Mouse (Mus musculus): ENCODE measurements around the gene Gja8. TPM values are rescaled to one million over a fixed set of nuclear protein-coding genes. Genes with fewer than 3 reads are reported as not detected.
A peak's percentile ranks its signal among the peaks of the same experiment; 100 is the strongest.

The Gja8 gene
- total RNA-seq, 2 experiments from 2014 or later = not detected

DNA sequence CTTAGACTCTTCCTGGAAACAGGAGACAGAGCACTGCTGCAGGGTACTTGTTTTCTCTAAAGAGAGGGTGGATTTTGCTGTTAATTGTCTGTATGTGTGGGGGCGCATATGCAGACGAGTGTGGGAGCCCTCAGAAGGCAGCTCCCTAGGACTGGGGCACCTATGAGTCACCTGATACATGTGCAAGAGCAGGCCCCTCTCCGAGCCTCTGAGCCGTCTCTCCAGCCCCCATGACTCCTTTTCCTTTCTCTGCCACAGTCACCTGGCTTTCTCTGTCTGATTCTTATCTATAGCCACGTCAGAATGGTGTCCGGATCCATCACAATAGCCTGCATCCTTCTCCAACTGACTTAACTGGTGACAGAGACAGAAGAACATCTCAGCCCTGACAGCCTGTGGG is 44.3 kb downstream of the Gja8 start:
- intact Hi-C loops (cut with DNase I) = no loop called here
- peak in 1 of 2 experiments; percentile 16 for DNase-seq (ENCODE audit: low spot score in 2 of 2)

DNA sequence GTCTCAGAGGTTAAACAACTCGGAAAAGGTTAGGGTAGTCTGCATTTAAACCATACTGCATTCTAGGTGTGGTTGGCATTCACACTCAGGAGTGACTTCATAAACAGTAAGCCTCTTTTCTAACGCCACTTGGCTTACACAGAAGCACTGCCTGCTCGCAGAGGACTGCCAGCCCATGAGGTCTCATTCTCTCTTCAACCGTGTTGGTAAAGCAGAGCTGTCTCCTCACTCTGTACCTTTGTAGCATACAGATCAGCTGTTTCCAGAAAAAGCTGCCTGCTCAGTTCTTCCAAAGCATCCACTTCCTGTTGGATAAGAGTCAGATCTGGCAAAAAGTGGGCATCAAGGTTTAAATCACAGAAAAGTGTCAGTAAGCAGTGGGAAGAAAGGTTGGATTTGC is 45.4 kb downstream of the Gja8 start:
- intact Hi-C loops (cut with DNase I) = no loop called here
- no peak for DNase-seq (ENCODE audit: low spot score in 2 of 2)

DNA sequence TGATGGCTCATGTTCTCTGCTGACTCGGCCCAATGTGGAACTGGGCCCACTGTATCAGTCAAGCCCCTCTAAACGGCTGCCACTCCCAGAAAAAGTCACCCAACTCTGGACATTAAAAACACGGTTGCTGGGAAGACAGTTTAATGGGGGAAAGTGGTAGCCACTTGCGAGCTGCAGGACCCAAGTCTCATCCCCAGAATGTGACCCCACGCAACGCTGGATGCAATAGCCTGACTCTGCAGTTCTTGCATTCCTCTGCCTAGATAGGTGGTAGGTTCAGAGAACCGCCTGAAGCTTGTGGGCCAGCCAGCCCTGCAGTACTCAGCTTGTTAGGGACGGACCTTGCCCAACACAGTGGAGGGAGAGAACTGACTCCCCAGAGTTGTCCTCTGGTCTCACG is 46.3 kb downstream of the Gja8 start:
- intact Hi-C loops (cut with DNase I) = no loop called here
- no peak for DNase-seq (ENCODE audit: low spot score in 2 of 2)

- DNase-seq (ENCODE audit: low spot score in 2 of 2) = no peak
- intact Hi-C loops (cut with DNase I) = no loop called here
Observed at GRCm38 (mm10) chr3:96874808-96875571, 50.8 kb downstream of the Gja8 start.

DNA sequence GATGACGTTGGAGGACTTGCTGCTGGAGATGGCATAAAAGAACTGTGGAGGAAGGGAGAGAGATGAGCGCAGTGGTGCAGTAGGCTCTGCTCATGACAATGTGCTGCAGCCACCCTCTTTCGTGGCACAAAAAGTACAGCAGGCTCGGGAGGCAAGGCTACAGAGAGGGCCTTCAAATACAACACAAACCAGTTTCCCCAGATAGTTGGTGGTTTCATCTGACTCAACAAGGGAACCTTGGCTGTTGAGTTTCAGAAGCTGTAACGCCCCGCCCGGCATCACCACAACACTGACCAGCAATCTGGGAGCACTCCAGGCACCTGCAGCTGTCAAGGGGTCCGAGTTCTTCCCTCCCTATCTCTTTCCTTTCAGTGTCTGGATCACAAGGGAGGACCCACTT is 53.3 kb downstream of the Gja8 start:
- peak in 1 of 2 experiments; percentile 2 for DNase-seq (ENCODE audit: low spot score in 2 of 2)
- intact Hi-C loops (cut with DNase I) = no loop called here

- intact Hi-C loops (cut with DNase I) = no loop called here
- DNase-seq (ENCODE audit: low spot score in 2 of 2) = peak in 1 of 2 experiments; percentile 21
Observed at GRCm38 (mm10) chr3:96871070-96871469, 54.8 kb downstream of the Gja8 start.

GRCm38 (mm10) chr3:96870270-96870669 is 55.5 kb downstream of the Gja8 start:
- intact Hi-C loops (cut with DNase I) = no loop called here
- no peak for DNase-seq (ENCODE audit: low spot score in 2 of 2)

DNA sequence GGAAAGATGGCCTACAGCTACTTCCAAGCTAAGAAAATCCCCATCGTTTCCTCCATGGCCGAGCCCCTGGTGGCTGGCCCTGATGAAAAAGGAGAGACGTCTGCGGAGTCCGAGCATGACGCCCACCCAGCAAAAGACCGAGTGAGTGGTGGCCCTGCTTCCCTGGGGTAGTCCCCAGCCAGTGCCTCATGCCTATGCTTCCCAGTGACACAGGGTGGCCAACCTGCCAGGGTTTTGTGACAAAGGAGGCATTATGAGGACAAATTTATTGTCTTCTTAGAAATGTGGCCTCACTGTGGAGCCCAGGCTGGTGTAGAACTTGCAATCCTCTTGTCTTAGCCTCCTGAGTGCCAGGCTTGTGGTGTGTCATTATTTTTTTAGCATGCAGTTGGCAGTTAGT is 56.7 kb downstream of the Gja8 start:
- intact Hi-C loops (cut with DNase I) = no loop called here
- no peak for DNase-seq (ENCODE audit: low spot score in 2 of 2)

DNA sequence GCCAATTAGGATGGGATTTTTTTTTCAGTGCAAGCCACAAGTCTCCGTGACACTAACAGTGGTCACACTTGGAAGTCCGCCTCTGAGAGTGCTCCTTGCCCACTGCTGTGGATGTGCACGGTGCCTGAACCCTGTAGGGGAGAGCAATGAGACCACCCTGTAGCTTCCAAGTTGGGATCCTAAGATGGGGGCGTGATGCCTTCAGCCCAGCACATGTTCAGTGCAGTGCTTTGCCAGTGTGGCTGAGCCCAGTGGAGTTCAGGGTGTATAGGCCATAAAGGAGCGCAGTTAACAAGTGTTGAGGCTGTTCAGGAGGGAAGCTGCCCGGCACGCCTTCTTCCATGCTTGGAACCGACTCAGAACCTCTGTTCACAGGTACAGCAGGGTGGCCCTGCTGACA is 57.3 kb downstream of the Gja8 start:
- no peak for DNase-seq (ENCODE audit: low spot score in 2 of 2)

DNA sequence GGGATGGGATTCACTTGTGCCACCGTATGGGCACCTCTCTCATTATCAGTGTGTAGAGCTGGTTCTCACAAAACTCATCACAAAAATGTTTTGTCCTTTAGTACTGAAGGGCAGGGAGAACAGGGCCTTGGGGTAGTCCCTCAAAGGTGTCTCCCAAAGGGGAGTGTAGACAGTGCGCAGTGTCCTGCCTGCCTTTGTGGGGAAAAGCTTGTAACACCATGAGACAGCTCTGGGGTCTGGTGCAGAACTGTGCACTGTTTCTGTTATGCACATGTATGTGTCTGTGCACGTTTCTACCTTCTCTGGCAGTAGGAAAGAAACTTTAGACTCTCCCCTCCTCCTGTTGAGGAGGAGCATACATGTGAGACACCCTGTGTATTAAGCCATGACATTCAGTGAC is 58.0 kb downstream of the Gja8 start:
- intact Hi-C loops (cut with DNase I) = no loop called here
- DNase-seq (ENCODE audit: low spot score in 2 of 2) = no peak

More for the DNA sequence above, 57.3 kb downstream of the Gja8 start:
- intact Hi-C loops (cut with DNase I) = no loop called here

Other genes with a start within 250 kb of the Gja8 start
- gene Pias3, start 229.6 kb downstream of the Gja8 start, total RNA-seq (2021) = 10 to 100 TPM; 23.9 to 24.3 TPM
- 1 to 10 TPM; 9.0 to 9.8 TPM for gene Nudt17, start 217.5 kb downstream of the Gja8 start, total RNA-seq (2021)
- 10 to 100 TPM; 24.1 to 28.0 TPM for gene Polr3c, start 198.4 kb downstream of the Gja8 start, total RNA-seq (2021)
- 10 to 100 TPM; 66.4 to 66.7 TPM for gene Rnf115, start 198.4 kb downstream of the Gja8 start, total RNA-seq (2021)
- under 1 TPM; 0.15 to 0.34 TPM for gene Pdzk1, start 96.7 kb downstream of the Gja8 start, total RNA-seq (2021)
- gene Cd160, start 96.7 kb downstream of the Gja8 start, total RNA-seq (2021) = not detected
- gene Gja5, start 21.3 kb downstream of the Gja8 start, total RNA-seq (2021) = 1 to 10 TPM in 1 of 2 experiments, under 1 TPM in 1; 0.84 to 2.0 TPM
- 10 to 100 TPM; 44.6 to 48.8 TPM for gene Gpr89, start 20.7 kb downstream of the Gja8 start, total RNA-seq (2021)
- gene Acp6, start 232.8 kb upstream of the Gja8 start, total RNA-seq (2021) = 10 to 100 TPM; 19.4 to 32.4 TPM